24 mouse cellular contexts compared by ENCODE assay signal in the genomic region with DNA sequence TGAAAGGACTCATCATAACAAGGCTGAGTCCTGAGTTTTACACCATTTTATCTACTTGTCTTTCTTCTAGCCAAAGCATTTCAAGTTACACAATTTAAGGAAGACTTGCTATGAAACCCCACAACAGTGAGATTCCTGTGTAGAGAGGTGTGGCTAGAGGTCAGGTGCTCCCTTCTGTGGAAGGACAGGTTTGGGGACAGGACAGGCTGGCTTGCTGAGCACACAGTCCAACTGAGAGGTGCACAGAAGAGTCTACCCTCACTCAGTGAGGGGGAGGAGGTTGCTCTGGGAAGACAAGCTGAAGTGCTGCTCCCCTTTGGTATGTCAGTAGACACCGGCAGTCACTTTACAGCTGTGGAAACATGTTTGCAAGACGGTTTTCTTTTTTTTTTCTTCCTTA. TPM values are rescaled to one million over a fixed set of nuclear protein-coding genes. Genes with fewer than 3 reads are reported as not detected.
DNase-seq lines count a peak whose midpoint lies in the region; ATAC-seq lines count a peak whose summit lies in the region.
"Had no signal": no experiment of that assay in that cellular context is flagged by ENCODE, and none has a peak within 500 bp of the region (broad histone marks: within the 10 kb centered on the region; RNA-seq: fewer than 3 reads in every experiment).

No protein-coding gene starts in this region.

- no peaks in the 10 kb centered on the region for H3K36me3 ChIP-seq in embryonic facial prominence, embryonic 14.5 days (ENCODE audit: control insufficient read depth, insufficient read depth, low read length)
- H3K36me3 ChIP-seq in embryonic facial prominence, embryonic 10.5 days (replicated peaks): no peaks in the 10 kb centered on the region
- no peaks in the 10 kb centered on the region for H3K36me3 ChIP-seq in intestine, embryonic 16.5 days (ENCODE audit: control insufficient read depth, insufficient read depth, low read length)
- H3K36me3 ChIP-seq: embryonic facial prominence, embryonic 13.5 days; forebrain, embryonic 15.5 days; G1E had no signal

- H3K4me2 ChIP-seq in embryonic facial prominence, embryonic 14.5 days (ENCODE audit: low read depth, low read length): no peak overlapping the region
- no peak overlapping the region for H3K4me2 ChIP-seq in intestine, embryonic 16.5 days (ENCODE audit: low read depth, low read length)
- H3K4me2 ChIP-seq: embryonic facial prominence, embryonic 13.5 days; forebrain, embryonic 13.5 days; forebrain, embryonic 15.5 days had no signal

- H3K4me3 ChIP-seq in embryonic facial prominence, embryonic 14.5 days (ENCODE audit: low read depth, low read length): no peak overlapping the region
- no peak overlapping the region for H3K4me3 ChIP-seq in embryonic facial prominence, embryonic 10.5 days
- no peak overlapping the region for H3K4me3 ChIP-seq in intestine, embryonic 16.5 days (ENCODE audit: low read length)
- H3K4me3 ChIP-seq: embryonic facial prominence, embryonic 13.5 days; forebrain, embryonic 13.5 days; forebrain, embryonic 15.5 days had no signal

- H3K27me3 ChIP-seq in embryonic facial prominence, embryonic 14.5 days (replicated peaks; ENCODE audit: control insufficient read depth, insufficient read depth, low read length): no peaks in the 10 kb centered on the region
- H3K27me3 ChIP-seq in embryonic facial prominence, embryonic 10.5 days (replicated peaks; ENCODE audit: low read depth, poor library complexity, severe bottlenecking): no peaks in the 10 kb centered on the region
- H3K27me3 ChIP-seq in intestine, embryonic 16.5 days (replicated peaks; ENCODE audit: control insufficient read depth, insufficient read depth, low read length): no peaks in the 10 kb centered on the region
- H3K27me3 ChIP-seq: embryonic facial prominence, embryonic 13.5 days; forebrain, embryonic 13.5 days; forebrain, embryonic 15.5 days had no signal

- no peak overlapping the region for H3K9ac ChIP-seq in embryonic facial prominence, embryonic 14.5 days (ENCODE audit: low read depth, low read length)
- no peak overlapping the region for H3K9ac ChIP-seq in intestine, embryonic 16.5 days (ENCODE audit: low read depth, low read length)
- H3K9ac ChIP-seq: embryonic facial prominence, embryonic 13.5 days; forebrain, embryonic 13.5 days; forebrain, embryonic 15.5 days; forebrain, postnatal 0 days had no signal

- ATAC-seq in embryonic facial prominence, embryonic 14.5 days (ENCODE audit: low read depth): no peak
- peak; percentile 63; the same call in 1 of the 2 replicates for ATAC-seq in intestine, embryonic 16.5 days
- ATAC-seq: activated CD4-positive, CD25-positive, alpha-beta regulatory T cell, adult 4 months; CD4-positive, CD25-positive, alpha-beta regulatory T cell, adult 4 months; forebrain, embryonic 13.5 days; forebrain, embryonic 15.5 days; forebrain, postnatal 0 days; Patski had no signal

- no peaks in the 10 kb centered on the region for H3K9me3 ChIP-seq in embryonic facial prominence, embryonic 14.5 days (ENCODE audit: control insufficient read depth, low read length)
- no peaks in the 10 kb centered on the region for H3K9me3 ChIP-seq in embryonic facial prominence, embryonic 10.5 days
- H3K9me3 ChIP-seq in intestine, embryonic 16.5 days (ENCODE audit: control insufficient read depth, low read length): no peaks in the 10 kb centered on the region
- H3K9me3 ChIP-seq: embryonic facial prominence, embryonic 13.5 days; forebrain, embryonic 13.5 days; forebrain, embryonic 15.5 days; G1E had no signal

- H3K27ac ChIP-seq in embryonic facial prominence, embryonic 14.5 days (replicated peaks; ENCODE audit: low read depth, low read length): no peak overlapping the region
- H3K27ac ChIP-seq in embryonic facial prominence, embryonic 10.5 days (replicated peaks): no peak overlapping the region
- no peak overlapping the region for H3K27ac ChIP-seq in intestine, embryonic 16.5 days (ENCODE audit: low read length)
- H3K27ac ChIP-seq: embryonic facial prominence, embryonic 13.5 days; forebrain, embryonic 13.5 days; forebrain, embryonic 15.5 days had no signal

- H3K4me1 ChIP-seq in embryonic facial prominence, embryonic 14.5 days (ENCODE audit: control insufficient read depth, insufficient read depth, low read length): no peaks in the 10 kb centered on the region
- H3K4me1 ChIP-seq in embryonic facial prominence, embryonic 10.5 days: no peaks in the 10 kb centered on the region
- H3K4me1 ChIP-seq in intestine, embryonic 16.5 days (ENCODE audit: control insufficient read depth, insufficient read depth, low read length): no peaks in the 10 kb centered on the region
- H3K4me1 ChIP-seq: embryonic facial prominence, embryonic 13.5 days; forebrain, embryonic 13.5 days; forebrain, embryonic 15.5 days had no signal

- WGBS in embryonic facial prominence, embryonic 14.5 days: 36% methylated on average over 2 of the region's 2 CpGs
- WGBS in embryonic facial prominence, embryonic 10.5 days: 75% methylated on average over 2 of the region's 2 CpGs
- 61% methylated on average over 2 of the region's 2 CpGs for WGBS in intestine, embryonic 16.5 days

- DNase-seq in embryonic facial prominence, embryonic 14.5 days (ENCODE audit: low spot score): peak; percentile 27
- no peak for DNase-seq in embryonic facial prominence, embryonic 10.5 days (ENCODE audit: low spot score)
- peak; percentile 4 for DNase-seq in urinary bladder, postnatal 14 days (ENCODE audit: low spot score)
- no peak for DNase-seq in urinary bladder, postnatal 36 days (ENCODE audit: low spot score in 2 of 2)
- DNase-seq: adrenal gland, adult 8-10 months; adrenal gland, postnatal 14 days; adrenal gland, postnatal 36 days; B cell, adult 2 months; cerebellum, adult 11-12 months; cerebellum, adult 2 months; cerebellum, adult 9-10 months; cerebellum, postnatal 10 days; cerebellum, postnatal 25 days; forebrain, postnatal 0 days had no signal

RNA-seq across cellular contexts. Expression of a gene that starts 27.9 kb away (rescaled TPM):
- 0.14 and 0.42 TPM in 2 replicates for polyA plus RNA-seq in embryonic facial prominence, embryonic 14.5 days (2014; fragmentation: Nextera tagmentation; extraction: Ambion mirVana)
- 0.17 and 0.29 TPM in 2 replicates for polyA plus RNA-seq in embryonic facial prominence, embryonic 10.5 days (2016; fragmentation: Nextera tagmentation; extraction: Ambion mirVana)
- polyA plus RNA-seq in intestine, embryonic 16.5 days (2015; fragmentation: Nextera tagmentation; extraction: Ambion mirVana): 126 and 165 TPM in 2 replicates
- polyA plus RNA-seq: activated CD4-positive, CD25-positive, alpha-beta regulatory T cell, adult 4 months; CD4-positive, CD25-positive, alpha-beta regulatory T cell, adult 4 months; cerebellum, adult 2 months; cortical plate, adult 2 months; embryonic facial prominence, embryonic 11.5 days; forebrain, embryonic 15.5 days; G1E; Patski had no signal

Comparison
In these comparisons a context has a peak if more than half of its experiments do, and no peak if none do; other contexts are left out.
1. DNase-seq: peak in embryonic facial prominence, embryonic 14.5 days (single experiment) and urinary bladder, postnatal 14 days (single experiment); none in embryonic facial prominence, embryonic 10.5 days (single experiment) and urinary bladder, postnatal 36 days (0 of 2).
2. RNA of a gene that starts 27.9 kb away (polyA plus RNA-seq): 126 to 165 TPM in intestine, embryonic 16.5 days; 0.14 to 0.42 TPM in embryonic facial prominence, embryonic 14.5 days and 0.17 to 0.29 TPM in embryonic facial prominence, embryonic 10.5 days; every median in the first group is over 10 times any median in the second.